Mouse (Mus musculus) embryonic facial prominence, embryonic 13.5 days (tissue): ENCODE measurements around the gene Trio. TPM values are rescaled to one million over a fixed set of nuclear protein-coding genes. Genes with fewer than 3 reads are reported as not detected.
A peak's percentile ranks its signal among the peaks of the same experiment; 100 is the strongest.

Experiments
- ATAC-seq: fragments of 200-750 bp; cut with Nextera tagmentation; 2 replicates; pipeline ENCODE4 v1.8.0; 2017; ENCODE audit warnings: low read depth; ENCODE audit not compliant: insufficient number of reproducible peaks, insufficient read depth, low FRiP score, low TSS enrichment
- H3K27ac ChIP-seq: fragments of 300-500 bp; sonication (generic); 2 replicates; pipeline ENCODE4 v1.5.1; 2015; ENCODE audit warnings: moderate library complexity, mild to moderate bottlenecking, inconsistent platforms
- H3K27me3 ChIP-seq: fragments of 300-500 bp; sonication (generic); 2 replicates; pipeline ENCODE4 v1.6.1; 2015; ENCODE audit warnings: mild to moderate bottlenecking, inconsistent platforms
- H3K36me3 ChIP-seq: fragments of 300-500 bp; sonication (generic); 2 replicates; pipeline ENCODE4 v1.6.1; 2015; ENCODE audit warnings: mild to moderate bottlenecking, inconsistent platforms
- H3K4me1 ChIP-seq: fragments of 300-500 bp; sonication (generic); 2 replicates; pipeline ENCODE4 v1.6.1; 2015; ENCODE audit warnings: inconsistent platforms
- H3K4me2 ChIP-seq: fragments of 300-500 bp; sonication (generic); 2 replicates; pipeline ENCODE4 v1.6.1; 2015; ENCODE audit warnings: moderate library complexity, mild to moderate bottlenecking, inconsistent platforms
- H3K4me3 ChIP-seq: fragments of 300-500 bp; sonication (generic); 2 replicates; pipeline ENCODE4 v1.5.1; 2015; ENCODE audit warnings: mild to moderate bottlenecking, inconsistent platforms
- H3K9ac ChIP-seq: fragments of 300-500 bp; sonication (generic); 2 replicates; pipeline ENCODE4 v1.6.1; 2015; ENCODE audit warnings: mild to moderate bottlenecking, inconsistent platforms
- H3K9me3 ChIP-seq: fragments of 300-500 bp; sonication (generic); 2 replicates; pipeline ENCODE4 v1.6.1; 2016; ENCODE audit warnings: inconsistent platforms
- WGBS: fragments of 180-500 bp; shearing (Covaris S2); methylation state at CpG from one replicate; pipeline ENCODE4 v1.1.7; 2015; ENCODE audit warnings: mixed read lengths; 5-methylcytosine and 5-hydroxymethylcytosine counted together
- polyA plus RNA-seq: library from polyadenylated mRNA; unstranded; fragments of >200 nt; fragmentation: Nextera tagmentation; extraction: Ambion mirVana; gene quantifications from 2 replicates; pipeline ENCODE4 v1.2.1, GENCODE M21; 2015

Trio gene
- polyA plus RNA-seq, 1 experiment from 2014 or later, result 48.8 TPM

DNA sequence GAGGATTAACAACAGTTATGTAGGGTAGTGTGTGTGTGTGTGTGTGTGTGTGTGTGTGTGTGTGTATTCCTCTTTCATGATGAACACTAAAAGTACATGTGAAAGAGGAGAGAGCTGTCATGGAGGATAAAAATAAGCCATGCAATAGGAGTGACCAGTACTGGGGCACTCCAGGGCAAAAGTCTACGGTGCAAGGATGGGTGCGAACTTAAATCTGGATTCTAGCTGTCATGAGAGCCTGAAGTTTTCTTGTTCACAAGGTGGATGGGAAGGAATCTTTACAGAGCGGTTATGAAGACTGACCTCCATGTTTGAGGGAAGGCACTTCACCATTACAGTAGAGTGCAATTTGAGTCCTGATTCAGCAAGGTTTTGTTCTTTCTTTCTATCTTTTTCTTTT, 36.4 kb upstream of the Trio start:
- no peak overlapping the region for H3K4me3 ChIP-seq
- no peak overlapping the region for H3K27ac ChIP-seq
- WGBS, result 88% methylated on average over 3 of the region's 3 CpGs
- no peak overlapping the region for H3K9ac ChIP-seq
- no peak for ATAC-seq
- H3K9me3 ChIP-seq, result no peaks in the 10 kb centered on the region
- no peaks in the 10 kb centered on the region for H3K4me1 ChIP-seq
- H3K27me3 ChIP-seq, result no peaks in the 10 kb centered on the region
- no peak overlapping the region for H3K4me2 ChIP-seq
- H3K36me3 ChIP-seq, result no peaks in the 10 kb centered on the region

DNA sequence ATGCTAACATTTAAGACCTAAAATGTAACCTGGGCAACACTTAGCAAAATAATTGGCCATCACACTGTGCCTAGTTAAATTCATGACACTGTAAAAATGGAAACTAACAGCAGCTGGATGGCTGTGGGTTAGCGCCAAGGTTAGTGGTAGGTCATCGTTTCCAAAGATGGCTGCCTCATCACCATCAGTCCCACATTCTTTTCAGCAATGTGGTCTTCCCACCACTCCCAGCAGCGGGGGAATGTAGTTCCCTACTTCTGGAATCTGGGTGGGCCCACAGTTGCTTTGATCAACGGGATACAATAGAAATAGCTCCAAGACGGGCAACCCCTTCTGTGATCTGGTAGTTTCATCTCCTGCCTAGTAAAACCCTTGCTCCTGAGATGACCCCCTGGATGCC, 35.3 kb upstream of the Trio start:
- Histone ChIP-seq H3K4me2 (no peak overlapping the region), H3K27me3 (no peaks in the 10 kb centered on the region), H3K9me3 (no peaks in the 10 kb centered on the region), H3K9ac (no peak overlapping the region), H3K4me3 (no peak overlapping the region), H3K4me1 (no peaks in the 10 kb centered on the region), H3K36me3 (no peaks in the 10 kb centered on the region), H3K27ac (no peak overlapping the region)
- ATAC-seq, result no peak
- WGBS, result 80% methylated on average over 5 of the region's 5 CpGs

DNA sequence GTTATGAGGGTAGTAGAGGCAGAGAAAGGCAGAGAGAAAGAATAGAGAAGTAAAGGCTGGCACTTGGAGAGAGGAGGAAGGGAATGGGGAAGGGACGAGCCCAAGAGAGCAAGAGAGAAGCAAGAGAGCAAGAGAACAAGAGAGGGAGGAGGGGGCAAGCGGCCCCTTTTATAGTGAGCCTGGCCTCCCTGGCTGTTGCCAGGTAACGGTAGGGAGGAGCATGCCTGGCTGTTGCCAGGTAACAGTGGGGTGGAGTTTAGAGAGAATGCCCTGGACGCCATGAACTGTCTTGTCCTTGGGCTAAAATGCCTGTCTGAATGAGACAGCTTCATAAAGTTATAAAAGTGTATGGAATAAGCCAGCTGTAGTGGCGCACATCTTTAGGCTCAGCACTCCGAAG, 34.8 kb upstream of the Trio start:
- no peak overlapping the region for H3K4me2 ChIP-seq
- ATAC-seq, result no peak
- WGBS, result 59% methylated on average over 6 of the region's 6 CpGs

DNA sequence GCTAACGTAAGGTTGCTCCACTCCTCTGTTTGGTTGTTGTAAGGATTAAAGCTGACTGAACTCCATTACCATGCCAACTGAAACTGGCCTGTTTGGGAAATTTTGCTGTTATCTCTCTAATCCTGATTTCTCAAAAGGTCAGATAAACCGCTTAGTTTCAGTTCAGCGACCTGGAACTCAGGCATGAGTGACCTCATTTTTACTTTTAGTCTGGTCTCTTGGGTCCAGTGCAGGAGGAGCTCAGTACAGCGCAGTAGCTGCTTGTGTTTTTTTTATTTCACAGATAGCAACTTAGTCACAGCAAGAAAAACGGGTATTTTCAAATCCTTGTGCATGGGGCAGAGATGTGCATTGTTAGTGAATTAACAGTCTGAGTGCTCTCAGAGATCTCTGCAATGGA, 31.9 kb upstream of the Trio start:
- Histone ChIP-seq H3K27me3 (no peaks in the 10 kb centered on the region), H3K4me2 (no peak overlapping the region), H3K36me3 (no peaks in the 10 kb centered on the region), H3K27ac (no peak overlapping the region), H3K9ac (no peak overlapping the region), H3K4me3 (no peak overlapping the region), H3K9me3 (no peaks in the 10 kb centered on the region), H3K4me1 (peaks cover 4% of the 10 kb centered on the region; the same call in 1 of the 2 replicates)
- 53% methylated on average over 5 of the region's 5 CpGs for WGBS
- no peak for ATAC-seq

More for the DNA sequence above, 34.8 kb upstream of the Trio start:
- Histone ChIP-seq H3K4me1 (no peaks in the 10 kb centered on the region), H3K9ac (no peak overlapping the region), H3K4me3 (no peak overlapping the region), H3K27ac (no peak overlapping the region), H3K9me3 (no peaks in the 10 kb centered on the region), H3K27me3 (no peaks in the 10 kb centered on the region), H3K36me3 (no peaks in the 10 kb centered on the region)

DNA sequence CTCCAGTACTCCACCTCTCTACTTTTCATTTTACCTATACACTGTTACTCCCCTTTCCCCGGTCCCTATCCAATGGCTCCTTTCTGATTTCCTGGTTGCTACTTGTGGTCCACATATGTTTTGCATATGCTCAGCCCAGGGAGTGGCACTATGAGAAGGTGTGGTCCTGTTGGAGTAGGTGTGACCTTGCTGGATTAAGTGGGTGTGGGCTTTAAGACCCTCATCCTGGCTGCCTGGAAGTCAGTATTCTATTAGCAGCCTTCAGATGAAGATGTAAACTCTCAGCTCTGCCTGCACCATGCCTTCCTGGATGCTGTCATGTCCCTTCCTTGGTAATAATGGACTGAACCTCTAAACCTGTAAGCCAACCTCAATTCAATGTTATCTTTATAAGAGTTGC, 29.1 kb upstream of the Trio start:
- no peak overlapping the region for H3K4me3 ChIP-seq
- no peak for ATAC-seq
- no peaks in the 10 kb centered on the region for H3K9me3 ChIP-seq
- H3K27me3 ChIP-seq, result no peaks in the 10 kb centered on the region
- no peak overlapping the region for H3K9ac ChIP-seq
- 86% methylated on average over 1 of the region's 1 CpGs for WGBS
- no peak overlapping the region for H3K4me2 ChIP-seq
- H3K4me1 ChIP-seq, result peaks cover 16% of the 10 kb centered on the region
- H3K36me3 ChIP-seq, result no peaks in the 10 kb centered on the region
- no peak overlapping the region for H3K27ac ChIP-seq

DNA sequence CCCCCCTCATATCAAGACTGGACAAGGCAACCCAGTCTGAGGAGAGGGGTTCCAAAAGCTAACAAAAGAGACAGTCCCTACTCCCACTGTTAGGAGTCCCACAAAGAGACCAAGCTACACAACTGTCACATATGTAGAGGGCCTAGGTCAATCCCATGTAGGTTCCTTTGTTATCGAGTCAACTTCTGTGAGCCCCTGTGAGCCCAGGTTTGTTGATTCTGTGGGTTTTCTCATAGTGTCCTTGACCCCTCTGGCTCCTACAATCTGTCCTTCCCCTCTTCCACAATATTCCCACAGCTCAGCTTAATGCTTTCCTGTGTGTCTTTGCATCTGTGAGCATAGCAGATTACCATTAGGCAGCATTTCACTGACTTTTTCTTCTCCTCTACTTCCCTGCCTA, 28.5 kb upstream of the Trio start:
- WGBS, result 33% methylated on average over 1 of the region's 1 CpGs
- Histone ChIP-seq H3K9me3 (no peaks in the 10 kb centered on the region), H3K27me3 (no peaks in the 10 kb centered on the region), H3K4me1 (peaks cover 16% of the 10 kb centered on the region), H3K27ac (no peak overlapping the region), H3K9ac (no peak overlapping the region), H3K36me3 (no peaks in the 10 kb centered on the region), H3K4me3 (no peak overlapping the region), H3K4me2 (no peak overlapping the region)
- ATAC-seq, result 0 out of 2 replicates have a peak, but pooled peaks have one; percentile 20

DNA sequence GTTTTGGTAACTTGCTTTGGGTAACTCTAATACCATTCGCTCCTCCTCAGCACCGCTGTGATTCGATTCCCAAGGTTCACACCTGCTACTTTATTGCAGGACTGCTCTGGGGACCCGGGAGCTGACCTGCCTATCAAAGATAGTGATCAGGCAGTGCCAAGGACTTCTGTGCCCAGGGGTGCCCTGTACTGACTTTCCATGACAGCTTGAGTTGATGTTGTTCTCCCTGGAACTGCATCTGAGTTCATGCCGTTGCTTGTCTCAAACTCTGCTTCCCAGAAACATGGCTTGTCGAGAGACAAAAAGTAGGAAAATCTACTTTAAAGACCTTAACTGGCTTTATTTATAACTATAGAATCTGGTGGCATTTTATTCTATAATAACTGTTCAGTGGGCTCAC, 27.6 kb upstream of the Trio start:
- H3K27ac ChIP-seq, result no peak overlapping the region
- no peaks in the 10 kb centered on the region for H3K27me3 ChIP-seq
- H3K4me3 ChIP-seq, result no peak overlapping the region
- no peak for ATAC-seq
- no peaks in the 10 kb centered on the region for H3K9me3 ChIP-seq
- H3K36me3 ChIP-seq, result no peaks in the 10 kb centered on the region
- no peak overlapping the region for H3K9ac ChIP-seq
- no peak overlapping the region for H3K4me2 ChIP-seq
- 60% methylated on average over 6 of the region's 6 CpGs for WGBS
- peaks cover 16% of the 10 kb centered on the region for H3K4me1 ChIP-seq

DNA sequence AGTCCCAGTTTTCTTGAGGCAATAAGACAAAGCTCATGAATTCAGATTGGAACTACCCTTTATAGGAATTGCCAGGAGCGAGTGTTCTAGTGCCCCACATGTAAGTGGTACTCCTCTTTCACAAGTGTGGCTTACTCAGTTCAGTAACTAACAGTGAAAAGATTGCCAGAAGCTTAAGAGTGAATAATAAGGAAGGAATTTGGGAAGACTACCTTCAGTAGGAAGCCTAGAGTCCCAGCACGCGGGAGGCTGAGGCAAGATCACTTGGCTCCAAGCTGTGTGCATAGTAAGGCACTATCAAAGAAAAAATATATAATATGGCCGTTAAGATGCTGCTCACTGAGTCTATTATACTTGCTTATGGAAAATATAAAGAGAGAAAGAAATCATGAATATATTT, 26.2 kb upstream of the Trio start:
- ATAC-seq, result no peak

DNA sequence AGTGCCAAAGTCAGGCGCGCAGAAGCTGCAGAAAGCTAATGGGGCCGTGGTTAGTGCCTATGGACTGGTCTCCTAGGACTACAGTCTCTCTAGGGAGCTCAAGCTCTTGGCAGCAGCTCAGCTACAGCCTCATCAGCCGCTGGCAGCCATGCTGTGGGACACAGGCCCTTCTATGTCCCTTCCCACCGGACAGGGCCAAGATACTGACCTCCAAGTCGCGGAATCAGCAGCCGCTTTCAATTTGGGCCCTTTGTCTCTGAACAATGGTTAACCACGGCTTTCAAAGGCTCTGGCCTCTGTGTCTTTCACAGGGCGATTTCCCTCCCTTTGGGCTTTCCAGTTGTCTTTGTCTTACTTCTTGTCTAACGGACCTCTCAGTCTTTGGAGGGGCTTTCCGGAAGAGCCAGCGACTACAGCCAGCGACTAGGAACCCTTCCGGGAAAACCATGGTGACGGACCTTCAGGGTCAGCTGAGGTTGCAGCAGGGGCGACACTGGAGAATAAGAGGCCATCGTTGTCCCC, 25.5 kb upstream of the Trio start:
- no peak overlapping the region for H3K4me3 ChIP-seq
- H3K27me3 ChIP-seq, result no peaks in the 10 kb centered on the region
- no peak overlapping the region for H3K9ac ChIP-seq
- H3K9me3 ChIP-seq, result no peaks in the 10 kb centered on the region
- no peak overlapping the region for H3K27ac ChIP-seq
- WGBS, result 24% methylated on average over 18 of the region's 18 CpGs
- no peaks in the 10 kb centered on the region for H3K36me3 ChIP-seq
- H3K4me1 ChIP-seq, result peaks cover 16% of the 10 kb centered on the region
- peak overlapping the region; percentile 39 for H3K4me2 ChIP-seq
- no peak for ATAC-seq

More for the DNA sequence above, 26.2 kb upstream of the Trio start:
- H3K27ac ChIP-seq, result no peak overlapping the region
- peaks cover 16% of the 10 kb centered on the region for H3K4me1 ChIP-seq
- no peaks in the 10 kb centered on the region for H3K9me3 ChIP-seq
- peak overlapping the region; percentile 39; the same call in 1 of the 2 replicates for H3K4me2 ChIP-seq
- no peaks in the 10 kb centered on the region for H3K27me3 ChIP-seq
- H3K9ac ChIP-seq, result no peak overlapping the region
- 63% methylated on average over 4 of the region's 4 CpGs for WGBS
- no peaks in the 10 kb centered on the region for H3K36me3 ChIP-seq
- no peak overlapping the region for H3K4me3 ChIP-seq

DNA sequence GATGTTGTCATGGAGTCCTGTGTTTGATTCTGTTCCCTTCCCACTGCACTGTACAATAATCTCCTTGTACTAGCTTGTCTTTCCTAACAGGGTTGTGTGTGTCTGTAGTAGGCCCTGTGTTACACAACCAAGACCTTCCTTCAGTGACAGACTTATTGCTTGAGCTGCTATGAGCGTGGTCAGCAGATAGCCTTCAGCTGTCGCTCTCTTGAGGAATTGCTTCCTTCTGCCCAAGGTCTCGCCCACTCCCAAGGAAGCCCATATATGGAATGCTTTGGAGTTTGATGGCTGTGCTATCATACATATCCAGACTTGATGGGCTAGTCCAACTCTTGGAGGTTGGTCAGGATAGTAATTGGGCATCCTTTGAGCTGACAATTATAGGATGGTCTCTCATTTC, 22.1 kb upstream of the Trio start:
- Histone ChIP-seq H3K27me3 (no peaks in the 10 kb centered on the region), H3K36me3 (no peaks in the 10 kb centered on the region), H3K9me3 (no peaks in the 10 kb centered on the region), H3K9ac (no peak overlapping the region), H3K4me2 (no peak overlapping the region), H3K27ac (no peak overlapping the region), H3K4me3 (no peak overlapping the region), H3K4me1 (peaks cover 12% of the 10 kb centered on the region)
- 84% methylated on average over 3 of the region's 3 CpGs for whole genome bisulfite sequencing
- no peak for ATAC-seq

DNA sequence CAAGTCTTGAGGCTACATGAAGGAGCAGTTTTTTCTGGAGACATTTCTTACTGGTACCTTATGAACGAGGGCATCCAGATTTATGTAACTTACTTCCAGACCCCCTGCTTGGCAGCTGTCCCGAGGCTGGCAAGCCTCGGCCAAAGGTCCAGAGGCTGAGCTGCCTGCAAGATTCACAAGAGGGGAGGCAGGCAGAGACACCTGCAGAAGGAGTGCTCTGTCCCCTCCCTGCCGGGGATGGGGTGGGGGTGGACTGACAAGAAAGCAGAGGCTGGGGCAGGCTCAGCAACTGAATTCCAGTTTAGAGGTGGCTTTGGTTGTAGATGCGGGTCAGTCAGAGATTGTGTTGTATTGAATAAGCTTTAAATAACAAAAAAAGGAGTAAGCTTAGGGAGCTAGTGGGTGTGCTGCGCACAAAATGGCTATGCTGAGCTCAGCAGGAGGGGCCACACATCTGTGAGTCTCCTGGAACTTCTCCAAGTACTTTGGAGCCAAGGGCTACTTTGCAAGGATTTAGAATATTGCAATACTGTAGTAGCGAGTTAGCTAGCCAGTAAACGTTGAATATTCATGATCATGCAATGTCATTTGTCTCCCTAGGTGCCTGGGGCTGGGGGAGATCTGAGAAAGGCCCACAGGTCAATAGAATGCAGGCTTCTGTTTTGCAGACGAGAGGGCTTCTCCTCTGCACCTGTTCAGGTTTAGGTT, 15.7 kb upstream of the Trio start:
- H3K9me3 ChIP-seq, result no peaks in the 10 kb centered on the region
- 11% methylated on average over 9 of the region's 9 CpGs for WGBS

DNA sequence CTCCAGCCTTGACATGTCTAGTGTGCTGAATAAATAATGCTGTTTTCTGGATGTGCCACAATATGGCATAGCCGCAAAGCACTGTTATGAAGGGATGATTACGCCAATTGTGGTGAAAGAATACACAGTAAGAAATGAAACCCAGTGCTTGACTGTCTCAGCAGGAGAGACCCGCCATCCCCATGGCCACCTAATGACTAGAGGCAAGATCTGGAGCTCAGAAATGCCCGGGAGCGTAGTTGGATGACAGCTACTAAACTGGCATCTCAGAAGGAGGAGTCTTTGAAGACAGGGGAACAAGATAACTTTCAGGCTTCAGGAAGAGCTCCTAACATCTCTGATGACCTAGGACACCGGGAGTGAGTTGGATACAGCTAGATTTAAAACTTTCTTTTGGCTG, 12.0 kb upstream of the Trio start:
- Histone ChIP-seq H3K27me3 (peaks cover 9% of the 10 kb centered on the region; the same call in 1 of the 2 replicates), H3K4me2 (no peak overlapping the region), H3K27ac (no peak overlapping the region), H3K9me3 (no peaks in the 10 kb centered on the region), H3K9ac (no peak overlapping the region), H3K4me1 (peaks cover 7% of the 10 kb centered on the region), H3K4me3 (no peak overlapping the region), H3K36me3 (no peaks in the 10 kb centered on the region)
- 84% methylated on average over 6 of the region's 6 CpGs for WGBS
- no peak for ATAC-seq

More for the DNA sequence above, 15.7 kb upstream of the Trio start:
- Histone ChIP-seq H3K4me2 (no peak overlapping the region), H3K4me3 (no peak overlapping the region), H3K27ac (no peak overlapping the region), H3K27me3 (peaks cover 9% of the 10 kb centered on the region; the same call in 1 of the 2 replicates), H3K9ac (no peak overlapping the region), H3K4me1 (peaks cover 7% of the 10 kb centered on the region), H3K36me3 (no peaks in the 10 kb centered on the region)
- no peak for ATAC-seq
